Mouse (Mus musculus): Measurements from ENCODE around the gene Erg. TPM values are rescaled to one million over a fixed set of nuclear protein-coding genes. Genes with fewer than 3 reads are reported as not detected.

The Erg gene
- polyA plus RNA-seq, 1 experiment from 2014 or later = 12.2 TPM

- 74% methylated on average over 4 of the region's 4 CpGs for WGBS
- Histone ChIP-seq H3K4me3 (no peak overlapping the region), H3K4me1 (no peaks in the 10 kb centered on the region), H3K36me3 (no peaks in the 10 kb centered on the region), H3K27ac (no peak overlapping the region), H3K9me3 (no peaks in the 10 kb centered on the region), H3K9ac (no peak overlapping the region), H3K27me3 (peaks cover 10% of the 10 kb centered on the region; the same call in 1 of the 2 replicates), H3K4me2 (no peak overlapping the region)
- ATAC-seq (ENCODE audit: borderline replicate concordance, extremely low read depth, low FRiP score, low TSS enrichment) = no peak
Measured at GRCm38 (mm10) chr16:95579289-95579688, 7.1 kb downstream of the Erg start.

GRCm38 (mm10) chr16:95573163-95573562 is 13.2 kb downstream of the Erg start:
- no peaks in the 10 kb centered on the region for H3K4me1 ChIP-seq
- WGBS = 68% methylated on average over 13 of the region's 13 CpGs
- no peak overlapping the region for H3K4me3 ChIP-seq
- H3K9ac ChIP-seq = no peak overlapping the region
- H3K27me3 ChIP-seq = no peaks in the 10 kb centered on the region
- no peaks in the 10 kb centered on the region for H3K9me3 ChIP-seq
- no peak overlapping the region for H3K4me2 ChIP-seq
- ATAC-seq (ENCODE audit: borderline replicate concordance, extremely low read depth, low FRiP score, low TSS enrichment) = no peak
- H3K36me3 ChIP-seq = no peaks in the 10 kb centered on the region
- H3K27ac ChIP-seq = no peak overlapping the region

- H3K27ac ChIP-seq = no peak overlapping the region
- H3K4me2 ChIP-seq = no peak overlapping the region
- no peak for ATAC-seq (ENCODE audit: borderline replicate concordance, extremely low read depth, low FRiP score, low TSS enrichment)
- 0% methylated on average over 1 of the region's 1 CpGs for WGBS
- no peak overlapping the region for H3K9ac ChIP-seq
- no peaks in the 10 kb centered on the region for H3K9me3 ChIP-seq
- no peaks in the 10 kb centered on the region for H3K27me3 ChIP-seq
- no peak overlapping the region for H3K4me3 ChIP-seq
- H3K4me1 ChIP-seq = no peaks in the 10 kb centered on the region
- no peaks in the 10 kb centered on the region for H3K36me3 ChIP-seq
Measured at GRCm38 (mm10) chr16:95570616-95571015, 15.8 kb downstream of the Erg start.

- H3K4me2 ChIP-seq = no peak overlapping the region
- no peak overlapping the region for H3K27ac ChIP-seq
- 0 out of 2 replicates have a peak, but pooled peaks cover 3% of the 10 kb centered on the region for H3K4me1 ChIP-seq
- no peak overlapping the region for H3K4me3 ChIP-seq
- no peaks in the 10 kb centered on the region for H3K36me3 ChIP-seq
- H3K9ac ChIP-seq = no peak overlapping the region
- no peaks in the 10 kb centered on the region for H3K9me3 ChIP-seq
- no peaks in the 10 kb centered on the region for H3K27me3 ChIP-seq
- no peak for ATAC-seq (ENCODE audit: borderline replicate concordance, extremely low read depth, low FRiP score, low TSS enrichment)
- WGBS = 57% methylated on average over 4 of the region's 4 CpGs
Measured at GRCm38 (mm10) chr16:95556834-95557233, 29.6 kb downstream of the Erg start.

- no peak overlapping the region for H3K27ac ChIP-seq
- ATAC-seq (ENCODE audit: borderline replicate concordance, extremely low read depth, low FRiP score, low TSS enrichment) = no peak
- peaks cover 3% of the 10 kb centered on the region; the same call in 1 of the 2 replicates for H3K4me1 ChIP-seq
- WGBS = 90% methylated on average over 2 of the region's 2 CpGs
- no peak overlapping the region for H3K4me3 ChIP-seq
- H3K9ac ChIP-seq = no peak overlapping the region
- H3K9me3 ChIP-seq = no peaks in the 10 kb centered on the region
- no peaks in the 10 kb centered on the region for H3K27me3 ChIP-seq
- H3K36me3 ChIP-seq = no peaks in the 10 kb centered on the region
- H3K4me2 ChIP-seq = no peak overlapping the region
Measured at GRCm38 (mm10) chr16:95553136-95553535, 33.3 kb downstream of the Erg start.

GRCm38 (mm10) chr16:95552495-95552894 is 33.9 kb downstream of the Erg start:
- Histone ChIP-seq H3K27me3 (no peaks in the 10 kb centered on the region), H3K4me2 (no peak overlapping the region), H3K4me1 (peaks cover 3% of the 10 kb centered on the region; the same call in 1 of the 2 replicates), H3K27ac (no peak overlapping the region), H3K36me3 (no peaks in the 10 kb centered on the region), H3K9ac (no peak overlapping the region), H3K9me3 (no peaks in the 10 kb centered on the region), H3K4me3 (no peak overlapping the region)
- WGBS = 46% methylated on average over 16 of the region's 16 CpGs
- no peak for ATAC-seq (ENCODE audit: borderline replicate concordance, extremely low read depth, low FRiP score, low TSS enrichment)

GRCm38 (mm10) chr16:95550496-95550895 is 35.9 kb downstream of the Erg start:
- Histone ChIP-seq H3K4me2 (no peak overlapping the region), H3K4me3 (no peak overlapping the region), H3K4me1 (peaks cover 3% of the 10 kb centered on the region; the same call in 1 of the 2 replicates), H3K27ac (no peak overlapping the region), H3K9ac (no peak overlapping the region), H3K9me3 (no peaks in the 10 kb centered on the region), H3K27me3 (no peaks in the 10 kb centered on the region), H3K36me3 (no peaks in the 10 kb centered on the region)
- ATAC-seq (ENCODE audit: borderline replicate concordance, extremely low read depth, low FRiP score, low TSS enrichment) = no peak
- 74% methylated on average over 5 of the region's 5 CpGs for WGBS

GRCm38 (mm10) chr16:95544753-95545152 is 41.6 kb downstream of the Erg start:
- 87% methylated on average over 5 of the region's 5 CpGs for WGBS
- no peak for ATAC-seq (ENCODE audit: borderline replicate concordance, extremely low read depth, low FRiP score, low TSS enrichment)
- no peak overlapping the region for H3K27ac ChIP-seq

GRCm38 (mm10) chr16:95543471-95543870 is 42.9 kb downstream of the Erg start:
- H3K36me3 ChIP-seq = no peaks in the 10 kb centered on the region
- no peaks in the 10 kb centered on the region for H3K27me3 ChIP-seq
- no peak overlapping the region for H3K4me3 ChIP-seq
- no peaks in the 10 kb centered on the region for H3K4me1 ChIP-seq
- H3K4me2 ChIP-seq = no peak overlapping the region
- no peaks in the 10 kb centered on the region for H3K9me3 ChIP-seq
- no peak overlapping the region for H3K27ac ChIP-seq
- 89% methylated on average over 12 of the region's 12 CpGs for WGBS
- ATAC-seq (ENCODE audit: borderline replicate concordance, extremely low read depth, low FRiP score, low TSS enrichment) = no peak
- H3K9ac ChIP-seq = no peak overlapping the region

More at GRCm38 (mm10) chr16:95544753-95545152, 41.6 kb downstream of the Erg start:
- Histone ChIP-seq H3K4me3 (no peak overlapping the region), H3K36me3 (no peaks in the 10 kb centered on the region), H3K9me3 (no peaks in the 10 kb centered on the region), H3K4me1 (no peaks in the 10 kb centered on the region), H3K4me2 (no peak overlapping the region), H3K27me3 (no peaks in the 10 kb centered on the region), H3K9ac (no peak overlapping the region)

GRCm38 (mm10) chr16:95535151-95535550 is 51.2 kb downstream of the Erg start:
- 0 out of 2 replicates have a peak, but pooled peaks cover 4% of the 10 kb centered on the region for H3K4me1 ChIP-seq
- 45% methylated on average over 3 of the region's 3 CpGs for WGBS
- H3K36me3 ChIP-seq = no peaks in the 10 kb centered on the region
- no peak overlapping the region for H3K4me3 ChIP-seq
- no peaks in the 10 kb centered on the region for H3K9me3 ChIP-seq
- H3K27ac ChIP-seq = no peak overlapping the region
- H3K4me2 ChIP-seq = no peak overlapping the region
- H3K27me3 ChIP-seq = no peaks in the 10 kb centered on the region
- no peak for ATAC-seq (ENCODE audit: borderline replicate concordance, extremely low read depth, low FRiP score, low TSS enrichment)
- no peak overlapping the region for H3K9ac ChIP-seq

GRCm38 (mm10) chr16:95532387-95533077 is 53.9 kb downstream of the Erg start:
- Histone ChIP-seq H3K9me3 (no peaks in the 10 kb centered on the region), H3K9ac (no peak overlapping the region), H3K27ac (no peak overlapping the region), H3K4me1 (0 out of 2 replicates have a peak, but pooled peaks cover 6% of the 10 kb centered on the region), H3K4me3 (no peak overlapping the region), H3K27me3 (no peaks in the 10 kb centered on the region), H3K4me2 (no peak overlapping the region), H3K36me3 (no peaks in the 10 kb centered on the region)
- ATAC-seq (ENCODE audit: borderline replicate concordance, extremely low read depth, low FRiP score, low TSS enrichment) = peak; percentile 49; the same call in 1 of the 2 replicates
- WGBS = 65% methylated on average over 13 of the region's 13 CpGs

GRCm38 (mm10) chr16:95527561-95527960 is 58.8 kb downstream of the Erg start:
- Histone ChIP-seq H3K9ac (no peak overlapping the region), H3K36me3 (no peaks in the 10 kb centered on the region), H3K27me3 (no peaks in the 10 kb centered on the region), H3K4me3 (no peak overlapping the region), H3K4me2 (no peak overlapping the region), H3K27ac (no peak overlapping the region), H3K9me3 (no peaks in the 10 kb centered on the region), H3K4me1 (0 out of 2 replicates have a peak, but pooled peaks cover 2% of the 10 kb centered on the region)
- 93% methylated on average over 2 of the region's 2 CpGs for WGBS
- no peak for ATAC-seq (ENCODE audit: borderline replicate concordance, extremely low read depth, low FRiP score, low TSS enrichment)

Measured in lung, embryonic 15.5 days (tissue).